2 mouse cellular contexts compared by ENCODE assay signal in genomic region chr5:124445621-124446293, GRCm38 (mm10).
TF ChIP-seq lines count a peak whose summit lies in the region.

No protein-coding gene starts in this region.

TF ChIP-seq in CH12.LX, 34 proteins besides CTCF, POLR2A, EP300 and RAD21 (continued from another document):
- TF ChIP-seq MXI1 (IDR thresholded peaks at IDR 0.05; ENCODE audit: low read depth, low read length) (peak; percentile 88), E2F4 (IDR thresholded peaks at IDR 0.05; ENCODE audit: insufficient replicate concordance, low read depth, low read length) (no peak), MYC (IDR thresholded peaks at IDR 0.05; ENCODE audit: low read depth, low read length) (peak; percentile 79), MAFK (IDR thresholded peaks at IDR 0.05; ENCODE audit: insufficient replicate concordance, low read length) (no peak), BHLHE40 (IDR thresholded peaks at IDR 0.05; ENCODE audit: low read depth, low read length) (peak; percentile 42), POLR2AphosphoS2 (IDR thresholded peaks at IDR 0.05; ENCODE audit: low read depth, low read length) (no peak), MAZ (IDR thresholded peaks at IDR 0.05; ENCODE audit: low read depth, low read length) (no peak), NELFE (IDR thresholded peaks at IDR 0.05; ENCODE audit: low read depth, low read length) (no peak), ZNF384 (IDR thresholded peaks at IDR 0.05; ENCODE audit: low read depth, low read length) (peak; percentile 30; the same call in 1 of the 2 replicates)

TF ChIP-seq in myocyte, 11 proteins besides CTCF, POLR2A, EP300 and RAD21 (continued from another document):
- TF ChIP-seq TCF3 (IDR thresholded peaks at IDR 0.05; ENCODE audit: insufficient read length, low read depth) (no peak), TCF12 (IDR thresholded peaks at IDR 0.05; ENCODE audit: insufficient read depth, poor library complexity, severe bottlenecking) (no peak), MYOG (IDR thresholded peaks at IDR 0.05; ENCODE audit: control insufficient read depth in 1 of 3, insufficient read depth in 1 of 3, insufficient read length in 2 of 3, low read depth in 2 of 3) (no peak)
